Mouse (Mus musculus) liver, adult 2 months (tissue): ENCODE measurements around the gene Ccdc54. TPM values are rescaled to one million over a fixed set of nuclear protein-coding genes. Genes with fewer than 3 reads are reported as not detected.

Experiments
- DNase-seq: peaks from one replicate; pipeline ENCODE4 v3.0.0-alpha.2; 2011; ENCODE audit warnings: low read depth, low spot score; ENCODE audit errors: extremely low read depth
- H3K27ac ChIP-seq: fragments of 200-500 bp; replicated peaks from 2 replicates; pipeline ENCODE4 v1.5.1; 2012; ENCODE audit warnings: low read depth, mild to moderate bottlenecking, control low read depth, inconsistent platforms, low read length; ENCODE audit not compliant: insufficient read depth
- H3K27me3 ChIP-seq: fragments of 200-500 bp; 2 replicates; pipeline ENCODE4 v1.6.1; 2012; ENCODE audit warnings: mild to moderate bottlenecking, moderate library complexity, low read length, inconsistent platforms; ENCODE audit not compliant: control insufficient read depth, insufficient read depth
- H3K36me3 ChIP-seq: fragments of 200-500 bp; 2 replicates; pipeline ENCODE4 v1.6.1; 2012; ENCODE audit warnings: low read length, inconsistent platforms; ENCODE audit not compliant: control insufficient read depth, insufficient read depth
- H3K4me1 ChIP-seq: fragments of 200-500 bp; 2 replicates; pipeline ENCODE4 v1.6.1; 2011; ENCODE audit warnings: low read length; ENCODE audit not compliant: control insufficient read depth, insufficient read depth
- H3K4me3 ChIP-seq: fragments of 200-500 bp; 2 replicates; pipeline ENCODE4 v1.5.1; 2011; ENCODE audit warnings: low read depth, mild to moderate bottlenecking, control low read depth, low read length, moderate library complexity; ENCODE audit not compliant: insufficient read depth
- H3K79me2 ChIP-seq: fragments of 200-500 bp; 2 replicates; pipeline ENCODE4 v1.6.1; 2012; ENCODE audit warnings: inconsistent platforms, mild to moderate bottlenecking, low read length, moderate library complexity; ENCODE audit not compliant: control insufficient read depth, insufficient read depth
- H3K9ac ChIP-seq: fragments of 200-500 bp; 2 replicates; pipeline ENCODE4 v1.6.1; 2012; ENCODE audit warnings: low read depth, mild to moderate bottlenecking, control low read depth, inconsistent platforms, low read length
- CTCF ChIP-seq: fragments of 200-500 bp; IDR thresholded peaks from 2 replicates; pipeline ENCODE4 v1.5.1; 2011; ENCODE audit warnings: low read depth, low read length, control low read depth
- POLR2A ChIP-seq: fragments of 200-500 bp; IDR thresholded peaks from 2 replicates; pipeline ENCODE4 v1.6.1; 2011; ENCODE audit warnings: low read length, control low read depth; ENCODE audit not compliant: insufficient read depth; ENCODE audit errors: extremely low read depth
- whole genome bisulfite sequencing: fragments of 180-500 bp; shearing (Covaris S2); methylation state at CpG from one replicate; pipeline ENCODE4 v1.1.7; 2018; 5-methylcytosine and 5-hydroxymethylcytosine counted together
- polyA plus RNA-seq: library from polyadenylated mRNA; depleted of rRNA; stranded (reverse); fragments of >200 nt; gene quantifications from 2 replicates; pipeline ENCODE4 v1.2.3, GENCODE M21; 2012; rRNA removed
- total RNA-seq: library from RNA; depleted of rRNA; stranded (reverse); fragments of >200 nt; gene quantifications from 2 replicates; pipeline ENCODE4 v1.2.3, GENCODE M21; 2014; rRNA removed

Ccdc54 gene
- total RNA-seq (not detected in 2 replicates), polyA plus RNA-seq (not detected in 2 replicates)

- H3K27ac ChIP-seq, result no peak within 1 kb of the TSS
- no peak for DNase-seq
- no peak for TF ChIP-seq CTCF
- no peak for TF ChIP-seq POLR2A
- no peak within 1 kb of the TSS for H3K9ac ChIP-seq
- H3K27me3 ChIP-seq, result 0 out of 2 replicates have a peak, but pooled peaks cover 2% of the 10 kb centered on the region
- no peak within 1 kb of the TSS for H3K4me3 ChIP-seq
- no peaks in the 10 kb centered on the region for H3K36me3 ChIP-seq
- no peaks in the 10 kb centered on the region for H3K79me2 ChIP-seq
- H3K4me1 ChIP-seq, result no peaks in the 10 kb centered on the region
Measured at GRCm38 (mm10) chr16:50591054-50591453, at the start of gene Ccdc54. TSS of gene Ccdc54 (minus strand) at chr16:50591154.

- TF ChIP-seq CTCF (no peak), POLR2A (no peak)
- H3K36me3 ChIP-seq, result no peaks in the 10 kb centered on the region
- H3K4me1 ChIP-seq, result no peaks in the 10 kb centered on the region
- no peaks in the 10 kb centered on the region for H3K79me2 ChIP-seq
- H3K27me3 ChIP-seq, result no peaks in the 10 kb centered on the region
- DNase-seq, result no peak
- no peak overlapping the region for H3K9ac ChIP-seq
- no peak overlapping the region for H3K27ac ChIP-seq
- no peak overlapping the region for H3K4me3 ChIP-seq
- WGBS, result 73% methylated on average over 2 of the region's 2 CpGs
Measured at GRCm38 (mm10) chr16:50632585-50632984, 41.6 kb upstream of the Ccdc54 start.

DNA sequence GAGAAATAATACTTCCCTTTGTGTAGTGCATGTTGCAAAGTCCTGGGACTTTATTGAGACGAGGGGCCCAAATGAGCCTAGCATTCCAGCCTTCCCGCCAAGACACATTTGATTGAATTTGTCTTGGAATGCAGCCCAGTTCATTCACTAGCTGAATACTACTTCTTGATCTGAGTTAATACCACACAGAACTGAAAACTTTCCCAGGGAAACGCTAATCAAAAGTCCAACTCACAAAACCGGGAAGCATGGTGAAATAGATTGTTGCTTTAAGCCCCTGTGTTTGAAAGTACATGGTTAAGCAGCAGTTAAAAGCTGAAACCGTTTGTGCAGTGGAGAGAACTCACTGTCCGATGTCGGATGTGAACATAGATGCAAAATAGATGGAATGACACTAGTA is 24.6 kb upstream of the Ccdc54 start:
- no peak for DNase-seq
- 72% methylated on average over 7 of the region's 7 CpGs for WGBS

DNA sequence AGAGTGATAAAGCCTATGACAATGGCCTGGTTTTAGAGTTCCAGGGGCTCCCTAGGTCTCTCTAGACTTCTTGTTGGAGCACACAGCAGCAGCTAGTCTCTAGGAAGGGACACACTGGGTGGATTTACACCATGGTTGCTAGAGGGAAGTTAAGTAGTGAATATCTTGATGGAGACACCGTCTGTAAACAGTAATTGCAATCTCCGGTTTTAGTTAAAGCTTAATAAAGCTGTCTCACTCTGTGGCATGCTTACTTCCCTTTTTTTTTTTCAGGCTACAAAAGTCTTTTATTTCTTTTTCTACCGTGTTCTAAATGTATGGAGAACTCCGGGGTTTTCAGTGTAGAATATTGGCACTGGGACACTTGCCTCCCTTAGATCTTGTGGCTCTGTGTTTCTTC is 22.0 kb upstream of the Ccdc54 start:
- no peaks in the 10 kb centered on the region for H3K36me3 ChIP-seq
- H3K79me2 ChIP-seq, result no peaks in the 10 kb centered on the region
- H3K27me3 ChIP-seq, result no peaks in the 10 kb centered on the region
- no peak for DNase-seq
- WGBS, result 77% methylated on average over 4 of the region's 4 CpGs
- H3K4me3 ChIP-seq, result no peak overlapping the region
- H3K9ac ChIP-seq, result no peak overlapping the region
- TF ChIP-seq POLR2A (no peak), CTCF (no peak)
- H3K4me1 ChIP-seq, result no peaks in the 10 kb centered on the region
- no peak overlapping the region for H3K27ac ChIP-seq

More for the DNA sequence above, 24.6 kb upstream of the Ccdc54 start:
- Histone ChIP-seq H3K79me2 (no peaks in the 10 kb centered on the region), H3K36me3 (no peaks in the 10 kb centered on the region), H3K4me3 (no peak overlapping the region), H3K27ac (no peak overlapping the region), H3K9ac (no peak overlapping the region), H3K27me3 (no peaks in the 10 kb centered on the region), H3K4me1 (no peaks in the 10 kb centered on the region)
- TF ChIP-seq POLR2A (no peak), CTCF (no peak)

DNA sequence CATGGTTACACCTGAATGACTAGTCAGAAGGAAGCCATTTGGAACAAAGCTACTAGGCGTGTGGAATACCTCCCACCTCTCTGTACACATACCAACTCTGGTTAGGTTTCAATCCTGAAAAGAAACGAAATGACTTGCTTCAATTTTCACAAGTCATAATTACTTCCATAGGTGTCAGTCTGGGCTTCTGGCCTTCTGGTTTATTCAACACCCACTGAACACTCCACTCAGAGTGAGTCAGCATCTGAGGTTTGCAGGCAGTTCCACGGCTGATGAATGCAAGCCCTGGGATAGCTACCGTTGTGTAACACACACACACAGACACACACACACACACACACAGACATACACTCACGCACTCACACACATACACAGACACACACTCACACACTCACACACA is 19.6 kb upstream of the Ccdc54 start:
- no peak overlapping the region for H3K27ac ChIP-seq
- H3K79me2 ChIP-seq, result no peaks in the 10 kb centered on the region
- no peak overlapping the region for H3K4me3 ChIP-seq
- TF ChIP-seq CTCF, result no peak
- TF ChIP-seq POLR2A, result no peak
- no peak for DNase-seq
- no peaks in the 10 kb centered on the region for H3K4me1 ChIP-seq
- no peak overlapping the region for H3K9ac ChIP-seq
- H3K36me3 ChIP-seq, result no peaks in the 10 kb centered on the region
- no peaks in the 10 kb centered on the region for H3K27me3 ChIP-seq
- 76% methylated on average over 5 of the region's 5 CpGs for WGBS

- Histone ChIP-seq H3K27me3 (no peaks in the 10 kb centered on the region), H3K79me2 (no peaks in the 10 kb centered on the region), H3K4me1 (no peaks in the 10 kb centered on the region), H3K27ac (no peak overlapping the region), H3K9ac (no peak overlapping the region), H3K36me3 (no peaks in the 10 kb centered on the region), H3K4me3 (no peak overlapping the region)
- WGBS, result 61% methylated on average over 15 of the region's 15 CpGs
- TF ChIP-seq CTCF (no peak), POLR2A (no peak)
- no peak for DNase-seq
Measured at GRCm38 (mm10) chr16:50607776-50608562, 17.0 kb upstream of the Ccdc54 start.
